Mouse (Mus musculus) liver, adult 2 months (tissue): Measurements from ENCODE around the gene Desi2. TPM values are rescaled to one million over a fixed set of nuclear protein-coding genes. Genes with fewer than 3 reads are reported as not detected.
"Not testable (repeated sequence)": the region's sequence is repeated elsewhere in the genome, so short reads cannot be mapped to it uniquely, and the experiment has no call there.

Source experiments
- DNase-seq: peaks from one replicate; pipeline ENCODE4 v3.0.0-alpha.2; 2011; ENCODE audit warnings: low read depth, low spot score; ENCODE audit errors: extremely low read depth
- H3K27ac ChIP-seq: fragments of 200-500 bp; replicated peaks from 2 replicates; pipeline ENCODE4 v1.5.1; 2012; ENCODE audit warnings: low read depth, mild to moderate bottlenecking, control low read depth, inconsistent platforms, low read length; ENCODE audit not compliant: insufficient read depth
- H3K27me3 ChIP-seq: fragments of 200-500 bp; 2 replicates; pipeline ENCODE4 v1.6.1; 2012; ENCODE audit warnings: mild to moderate bottlenecking, moderate library complexity, low read length, inconsistent platforms; ENCODE audit not compliant: control insufficient read depth, insufficient read depth
- H3K36me3 ChIP-seq: fragments of 200-500 bp; 2 replicates; pipeline ENCODE4 v1.6.1; 2012; ENCODE audit warnings: low read length, inconsistent platforms; ENCODE audit not compliant: control insufficient read depth, insufficient read depth
- H3K4me1 ChIP-seq: fragments of 200-500 bp; 2 replicates; pipeline ENCODE4 v1.6.1; 2011; ENCODE audit warnings: low read length; ENCODE audit not compliant: control insufficient read depth, insufficient read depth
- H3K4me3 ChIP-seq: fragments of 200-500 bp; 2 replicates; pipeline ENCODE4 v1.5.1; 2011; ENCODE audit warnings: low read depth, mild to moderate bottlenecking, control low read depth, low read length, moderate library complexity; ENCODE audit not compliant: insufficient read depth
- H3K79me2 ChIP-seq: fragments of 200-500 bp; 2 replicates; pipeline ENCODE4 v1.6.1; 2012; ENCODE audit warnings: inconsistent platforms, mild to moderate bottlenecking, low read length, moderate library complexity; ENCODE audit not compliant: control insufficient read depth, insufficient read depth
- H3K9ac ChIP-seq: fragments of 200-500 bp; 2 replicates; pipeline ENCODE4 v1.6.1; 2012; ENCODE audit warnings: low read depth, mild to moderate bottlenecking, control low read depth, inconsistent platforms, low read length
- CTCF ChIP-seq: fragments of 200-500 bp; IDR thresholded peaks from 2 replicates; pipeline ENCODE4 v1.5.1; 2011; ENCODE audit warnings: low read depth, low read length, control low read depth
- POLR2A ChIP-seq: fragments of 200-500 bp; IDR thresholded peaks from 2 replicates; pipeline ENCODE4 v1.6.1; 2011; ENCODE audit warnings: low read length, control low read depth; ENCODE audit not compliant: insufficient read depth; ENCODE audit errors: extremely low read depth
- WGBS: fragments of 180-500 bp; shearing (Covaris S2); methylation state at CpG from one replicate; pipeline ENCODE4 v1.1.7; 2018; 5-methylcytosine and 5-hydroxymethylcytosine counted together
- polyA plus RNA-seq: library from polyadenylated mRNA; depleted of rRNA; stranded (reverse); fragments of >200 nt; gene quantifications from 2 replicates; pipeline ENCODE4 v1.2.3, GENCODE M21; 2012
- total RNA-seq: library from RNA; depleted of rRNA; stranded (reverse); fragments of >200 nt; gene quantifications from 2 replicates; pipeline ENCODE4 v1.2.3, GENCODE M21; 2014

Desi2 gene
- total and polyA plus RNA-seq, 2 experiments, result 5.6 to 7.2 TPM

GRCm38 (mm10) chr1:178219166-178220077 is 32.2 kb downstream of the Desi2 start:
- H3K4me3 ChIP-seq, result no peak overlapping the region
- H3K27me3 ChIP-seq, result no peaks in the 10 kb centered on the region
- no peak overlapping the region for H3K9ac ChIP-seq
- peak overlapping the region; percentile 57 for H3K27ac ChIP-seq
- H3K36me3 ChIP-seq, result no peaks in the 10 kb centered on the region
- WGBS, result 18% methylated on average over 5 of the region's 5 CpGs
- TF ChIP-seq POLR2A (no peak), CTCF (no peak)
- H3K79me2 ChIP-seq, result peaks cover 12% of the 10 kb centered on the region; the same call in 1 of the 2 replicates
- H3K4me1 ChIP-seq, result peaks cover 14% of the 10 kb centered on the region; the same call in 1 of the 2 replicates
- DNase-seq, result peak; percentile 89

DNA sequence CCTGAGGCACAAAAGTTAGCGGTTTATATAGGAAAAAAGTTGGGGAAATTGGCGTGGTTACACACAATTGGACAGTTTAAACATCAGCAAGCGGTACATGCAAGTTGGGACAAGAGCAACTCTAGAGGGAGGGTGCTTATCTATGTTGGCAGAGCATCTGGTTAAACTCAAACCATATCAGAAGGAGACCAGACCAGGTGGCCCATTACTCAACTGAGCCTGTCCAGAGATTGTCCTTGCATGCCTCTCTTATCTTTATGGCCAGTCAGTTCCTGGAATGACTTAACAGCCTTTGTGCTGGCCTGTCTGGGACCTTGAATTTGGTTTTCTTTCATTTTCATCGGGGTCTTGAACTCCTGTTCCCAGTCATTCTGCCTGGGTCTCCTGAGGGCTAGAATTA is 41.7 kb downstream of the Desi2 start:
- peaks cover 33% of the 10 kb centered on the region; the same call in 1 of the 2 replicates for H3K79me2 ChIP-seq
- not testable (repeated sequence) for H3K36me3 ChIP-seq, H3K4me1 ChIP-seq, H3K4me3 ChIP-seq, H3K9ac ChIP-seq, H3K27me3 ChIP-seq, H3K27ac ChIP-seq
- WGBS, result 73% methylated on average over 4 of the region's 4 CpGs
- peak; percentile 55 for DNase-seq

GRCm38 (mm10) chr1:178234109-178234508 is 46.9 kb downstream of the Desi2 start:
- DNase-seq, result no peak
- H3K27me3 ChIP-seq, result no peaks in the 10 kb centered on the region
- WGBS, result 81% methylated on average over 3 of the region's 3 CpGs
- TF ChIP-seq POLR2A (no peak), CTCF (no peak)
- H3K27ac ChIP-seq, result no peak overlapping the region
- peaks cover 3% of the 10 kb centered on the region; the same call in 1 of the 2 replicates for H3K79me2 ChIP-seq
- peaks cover 17% of the 10 kb centered on the region for H3K4me1 ChIP-seq
- peaks cover 5% of the 10 kb centered on the region; the same call in 1 of the 2 replicates for H3K36me3 ChIP-seq
- no peak overlapping the region for H3K4me3 ChIP-seq
- H3K9ac ChIP-seq, result no peak overlapping the region

DNA sequence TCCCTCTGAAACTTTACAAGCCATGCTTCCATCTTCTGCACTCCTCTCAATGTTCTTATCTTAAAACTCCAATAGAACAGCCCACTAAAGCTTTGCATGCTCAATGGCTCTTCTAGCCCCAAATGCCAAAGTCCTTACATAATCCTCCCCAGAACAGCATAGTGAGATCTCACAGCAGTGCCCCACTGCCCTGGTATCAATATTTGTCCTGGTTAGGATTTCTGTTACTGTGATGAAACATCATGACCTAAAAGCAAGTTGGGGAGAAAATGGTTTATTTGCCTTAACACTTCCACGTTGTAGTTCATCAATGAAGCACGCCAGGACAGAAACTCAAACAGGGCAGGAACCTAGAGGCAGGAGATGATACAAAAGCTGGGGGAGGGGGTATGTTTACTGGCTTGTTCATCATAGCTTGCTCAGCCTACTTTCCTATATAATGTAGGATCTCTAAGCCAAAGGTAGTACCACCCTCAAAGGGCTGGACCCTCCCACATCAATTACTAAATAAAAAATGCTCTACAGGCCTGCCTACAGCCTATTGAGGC is 48.8 kb downstream of the Desi2 start:
- H3K27ac ChIP-seq, result no peak overlapping the region; the same call in 1 of the 2 replicates
- no peak overlapping the region for H3K9ac ChIP-seq
- peaks cover 5% of the 10 kb centered on the region; the same call in 1 of the 2 replicates for H3K36me3 ChIP-seq
- TF ChIP-seq CTCF, result no peak
- no peak for TF ChIP-seq POLR2A
- peak; percentile 99 for DNase-seq
- H3K27me3 ChIP-seq, result no peaks in the 10 kb centered on the region
- H3K4me1 ChIP-seq, result peaks cover 16% of the 10 kb centered on the region
- WGBS, result 30% methylated on average over 2 of the region's 2 CpGs
- H3K4me3 ChIP-seq, result no peak overlapping the region
- H3K79me2 ChIP-seq, result peaks cover 3% of the 10 kb centered on the region; the same call in 1 of the 2 replicates

DNA sequence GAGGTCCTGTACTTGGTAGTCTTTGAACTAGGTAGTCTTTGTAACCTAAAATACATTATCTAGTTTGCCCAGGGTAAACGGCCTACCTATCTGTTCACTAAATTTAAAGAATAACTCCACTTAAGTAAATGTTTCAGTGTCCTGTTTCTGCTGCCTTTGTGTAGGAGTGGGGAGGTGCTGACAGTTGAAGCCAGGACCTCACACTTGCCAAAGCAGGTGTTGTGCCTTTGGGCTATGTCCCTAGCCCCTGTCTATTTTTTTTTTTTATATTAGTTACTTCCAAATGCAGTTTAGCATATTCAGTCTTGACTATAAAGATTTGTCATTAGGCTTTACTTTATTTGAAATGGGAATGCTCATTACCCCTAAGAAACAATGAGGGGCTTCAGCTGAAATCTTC is 51.5 kb downstream of the Desi2 start:
- no peak overlapping the region for H3K27ac ChIP-seq
- peaks cover 16% of the 10 kb centered on the region for H3K4me1 ChIP-seq
- H3K9ac ChIP-seq, result no peak overlapping the region
- no peak overlapping the region for H3K4me3 ChIP-seq
- TF ChIP-seq POLR2A (no peak), CTCF (no peak)
- DNase-seq, result no peak
- no peaks in the 10 kb centered on the region; the same call in 1 of the 2 replicates for H3K79me2 ChIP-seq
- no peaks in the 10 kb centered on the region for H3K27me3 ChIP-seq
- peaks cover 7% of the 10 kb centered on the region; the same call in 1 of the 2 replicates for H3K36me3 ChIP-seq
- WGBS, result 61% methylated on average over 1 of the region's 1 CpGs
